Mouse (Mus musculus): ENCODE data around the gene Baiap2. TPM values are rescaled to one million over a fixed set of nuclear protein-coding genes. Genes with fewer than 3 reads are reported as not detected.

Baiap2 gene
- polyA plus RNA-seq, 1 experiment from 2014 or later: 9.7 TPM

- WGBS: 69% methylated on average over 5 of the region's 5 CpGs
- Histone ChIP-seq H3K27ac (ENCODE audit: low read depth, low read length) (no peak overlapping the region), H3K4me1 (replicated peaks; ENCODE audit: control insufficient read depth, insufficient read depth, low read length) (no peaks in the 10 kb centered on the region), H3K4me2 (no peak overlapping the region), H3K9ac (ENCODE audit: low read depth, low read length) (no peak overlapping the region), H3K27me3 (replicated peaks; ENCODE audit: control insufficient read depth, insufficient read depth, low read length) (no peaks in the 10 kb centered on the region), H3K36me3 (ENCODE audit: control insufficient read depth, insufficient read depth, low read length) (no peaks in the 10 kb centered on the region; the same call in 1 of the 2 replicates), H3K4me3 (ENCODE audit: low read depth, low read length) (no peak overlapping the region), H3K9me3 (ENCODE audit: control insufficient read depth, low read length) (no peaks in the 10 kb centered on the region)
- no peak for DNase-seq (ENCODE audit: low spot score)
- ATAC-seq (replicated peaks; ENCODE audit: low FRiP score): no peak
Measured at GRCm38 (mm10) chr11:120002041-120002440, 59.5 kb downstream of the Baiap2 start.

- Histone ChIP-seq H3K4me2 (no peak overlapping the region), H3K27me3 (replicated peaks; ENCODE audit: control insufficient read depth, insufficient read depth, low read length) (no peaks in the 10 kb centered on the region), H3K9me3 (ENCODE audit: control insufficient read depth, low read length) (no peaks in the 10 kb centered on the region), H3K36me3 (ENCODE audit: control insufficient read depth, insufficient read depth, low read length) (no peaks in the 10 kb centered on the region; the same call in 1 of the 2 replicates), H3K27ac (ENCODE audit: low read depth, low read length) (no peak overlapping the region), H3K9ac (ENCODE audit: low read depth, low read length) (no peak overlapping the region), H3K4me1 (replicated peaks; ENCODE audit: control insufficient read depth, insufficient read depth, low read length) (no peaks in the 10 kb centered on the region), H3K4me3 (ENCODE audit: low read depth, low read length) (no peak overlapping the region)
- ATAC-seq (replicated peaks; ENCODE audit: low FRiP score) (no peak), DNase-seq (ENCODE audit: low spot score) (no peak)
- 88% methylated on average over 7 of the region's 7 CpGs for WGBS
Measured at GRCm38 (mm10) chr11:120002634-120003220, 60.2 kb downstream of the Baiap2 start.

GRCm38 (mm10) chr11:120005434-120006317 lies 63.1 kb downstream of the Baiap2 start:
- 84% methylated on average over 18 of the region's 18 CpGs for WGBS

GRCm38 (mm10) chr11:120007496-120008080 lies 65.0 kb downstream of the Baiap2 start:
- Histone ChIP-seq H3K27me3 (replicated peaks; ENCODE audit: control insufficient read depth, insufficient read depth, low read length) (peaks cover 21% of the 10 kb centered on the region), H3K27ac (ENCODE audit: low read depth, low read length) (no peak overlapping the region), H3K4me3 (ENCODE audit: low read depth, low read length) (no peak overlapping the region), H3K9ac (ENCODE audit: low read depth, low read length) (no peak overlapping the region), H3K4me2 (no peak overlapping the region), H3K4me1 (replicated peaks; ENCODE audit: control insufficient read depth, insufficient read depth, low read length) (no peaks in the 10 kb centered on the region; the same call in 1 of the 2 replicates), H3K36me3 (ENCODE audit: control insufficient read depth, insufficient read depth, low read length) (no peaks in the 10 kb centered on the region), H3K9me3 (ENCODE audit: control insufficient read depth, low read length) (no peaks in the 10 kb centered on the region)
- DNase-seq (ENCODE audit: low spot score) (no peak), ATAC-seq (replicated peaks; ENCODE audit: low FRiP score) (no peak)
- WGBS: 62% methylated on average over 4 of the region's 4 CpGs

More at GRCm38 (mm10) chr11:120005434-120006317, 63.1 kb downstream of the Baiap2 start:
- H3K4me2 ChIP-seq: no peak overlapping the region
- no peak overlapping the region for H3K9ac ChIP-seq (ENCODE audit: low read depth, low read length)
- no peaks in the 10 kb centered on the region for H3K9me3 ChIP-seq (ENCODE audit: control insufficient read depth, low read length)
- H3K4me1 ChIP-seq (replicated peaks; ENCODE audit: control insufficient read depth, insufficient read depth, low read length): no peaks in the 10 kb centered on the region
- H3K27me3 ChIP-seq (replicated peaks; ENCODE audit: control insufficient read depth, insufficient read depth, low read length): peaks cover 6% of the 10 kb centered on the region
- no peak for DNase-seq (ENCODE audit: low spot score)
- H3K27ac ChIP-seq (ENCODE audit: low read depth, low read length): no peak overlapping the region
- no peaks in the 10 kb centered on the region; the same call in 1 of the 2 replicates for H3K36me3 ChIP-seq (ENCODE audit: control insufficient read depth, insufficient read depth, low read length)
- no peak for ATAC-seq (replicated peaks; ENCODE audit: low FRiP score)
- no peak overlapping the region for H3K4me3 ChIP-seq (ENCODE audit: low read depth, low read length)

GRCm38 (mm10) chr11:120008501-120008900 lies 65.9 kb downstream of the Baiap2 start:
- Histone ChIP-seq H3K4me1 (replicated peaks; ENCODE audit: control insufficient read depth, insufficient read depth, low read length) (peaks cover 3% of the 10 kb centered on the region), H3K27me3 (replicated peaks; ENCODE audit: control insufficient read depth, insufficient read depth, low read length) (peaks cover 22% of the 10 kb centered on the region), H3K4me3 (ENCODE audit: low read depth, low read length) (no peak overlapping the region), H3K4me2 (no peak overlapping the region), H3K9ac (ENCODE audit: low read depth, low read length) (no peak overlapping the region), H3K27ac (ENCODE audit: low read depth, low read length) (no peak overlapping the region), H3K36me3 (ENCODE audit: control insufficient read depth, insufficient read depth, low read length) (no peaks in the 10 kb centered on the region), H3K9me3 (ENCODE audit: control insufficient read depth, low read length) (no peaks in the 10 kb centered on the region)
- DNase-seq (ENCODE audit: low spot score) (no peak), ATAC-seq (replicated peaks; ENCODE audit: low FRiP score) (no peak)
- WGBS: 91% methylated on average over 1 of the region's 1 CpGs

GRCm38 (mm10) chr11:120008956-120009355 lies 66.4 kb downstream of the Baiap2 start:
- no peaks in the 10 kb centered on the region for H3K36me3 ChIP-seq (ENCODE audit: control insufficient read depth, insufficient read depth, low read length)
- no peak overlapping the region for H3K4me3 ChIP-seq (ENCODE audit: low read depth, low read length)
- no peak overlapping the region for H3K4me2 ChIP-seq
- no peak overlapping the region for H3K9ac ChIP-seq (ENCODE audit: low read depth, low read length)
- WGBS: 88% methylated on average over 8 of the region's 8 CpGs
- H3K27me3 ChIP-seq (replicated peaks; ENCODE audit: control insufficient read depth, insufficient read depth, low read length): peaks cover 22% of the 10 kb centered on the region
- H3K27ac ChIP-seq (ENCODE audit: low read depth, low read length): no peak overlapping the region
- DNase-seq (ENCODE audit: low spot score) (no peak), ATAC-seq (replicated peaks; ENCODE audit: low FRiP score) (no peak)
- H3K4me1 ChIP-seq (replicated peaks; ENCODE audit: control insufficient read depth, insufficient read depth, low read length): peaks cover 5% of the 10 kb centered on the region
- no peaks in the 10 kb centered on the region for H3K9me3 ChIP-seq (ENCODE audit: control insufficient read depth, low read length)

- H3K27me3 ChIP-seq (replicated peaks; ENCODE audit: control insufficient read depth, insufficient read depth, low read length): peaks cover 22% of the 10 kb centered on the region
- DNase-seq (ENCODE audit: low spot score) (no peak), ATAC-seq (replicated peaks; ENCODE audit: low FRiP score) (no peak)
- no peak overlapping the region for H3K27ac ChIP-seq (ENCODE audit: low read depth, low read length)
- H3K4me3 ChIP-seq (ENCODE audit: low read depth, low read length): no peak overlapping the region
- no peaks in the 10 kb centered on the region for H3K36me3 ChIP-seq (ENCODE audit: control insufficient read depth, insufficient read depth, low read length)
- H3K9ac ChIP-seq (ENCODE audit: low read depth, low read length): no peak overlapping the region
- 85% methylated on average over 20 of the region's 20 CpGs for WGBS
- H3K4me2 ChIP-seq: no peak overlapping the region
- H3K4me1 ChIP-seq (replicated peaks; ENCODE audit: control insufficient read depth, insufficient read depth, low read length): peaks cover 5% of the 10 kb centered on the region
- H3K9me3 ChIP-seq (ENCODE audit: control insufficient read depth, low read length): no peaks in the 10 kb centered on the region
Measured at GRCm38 (mm10) chr11:120009937-120010336, 67.4 kb downstream of the Baiap2 start.

GRCm38 (mm10) chr11:120011114-120011760 lies 68.7 kb downstream of the Baiap2 start:
- H3K27ac ChIP-seq (ENCODE audit: low read depth, low read length): no peak overlapping the region
- no peaks in the 10 kb centered on the region for H3K36me3 ChIP-seq (ENCODE audit: control insufficient read depth, insufficient read depth, low read length)
- no peak overlapping the region for H3K4me3 ChIP-seq (ENCODE audit: low read depth, low read length)
- H3K4me2 ChIP-seq: no peak overlapping the region
- no peak for DNase-seq (ENCODE audit: low spot score)
- no peaks in the 10 kb centered on the region for H3K9me3 ChIP-seq (ENCODE audit: control insufficient read depth, low read length)
- 69% methylated on average over 11 of the region's 11 CpGs for WGBS
- no peak for ATAC-seq (replicated peaks; ENCODE audit: low FRiP score)
- peaks cover 22% of the 10 kb centered on the region for H3K27me3 ChIP-seq (replicated peaks; ENCODE audit: control insufficient read depth, insufficient read depth, low read length)
- peaks cover 5% of the 10 kb centered on the region for H3K4me1 ChIP-seq (replicated peaks; ENCODE audit: control insufficient read depth, insufficient read depth, low read length)
- H3K9ac ChIP-seq (ENCODE audit: low read depth, low read length): no peak overlapping the region
